Mouse (Mus musculus) heart, postnatal 4 days (tissue): ENCODE data around the gene Rpp25. TPM values are rescaled to one million over a fixed set of nuclear protein-coding genes. Genes with fewer than 3 reads are reported as not detected.

Experiments
- total RNA-seq, 2 experiments: library from RNA; stranded (reverse); gene quantifications; 2 replicates each; pipeline ENCODE4 v1.2.3; 2021

Gene Rpp25
- total RNA-seq, 2 experiments from 2014 or later: 7.8 to 9.4 TPM

Other genes with a start within 250 kb of the Rpp25 start
- 10 to 100 TPM; 21.6 to 26.6 TPM for gene 1700017B05Rik, start 241.4 kb upstream of the Rpp25 start, total RNA-seq
- 1 to 10 TPM; 8.3 TPM for gene Ppcdc, start 63.9 kb upstream of the Rpp25 start, total RNA-seq
- gene Scamp5, start 36.0 kb upstream of the Rpp25 start, total RNA-seq: 10 to 100 TPM; 11.6 to 11.7 TPM
- 1,000 to 10,000 TPM; 1,831 to 1,865 TPM for gene Cox5a, start 17.2 kb downstream of the Rpp25 start, total RNA-seq
- gene Fam219b, start 33.5 kb downstream of the Rpp25 start, total RNA-seq: 1 to 10 TPM; 7.9 to 8.8 TPM
- 100 to 1,000 TPM; 122 to 125 TPM for gene Mpi, start 48.7 kb downstream of the Rpp25 start, total RNA-seq
- 10 to 100 TPM; 34.5 to 37.0 TPM for gene Scamp2, start 56.9 kb downstream of the Rpp25 start, total RNA-seq
- 10 to 100 TPM; 11.9 to 12.3 TPM for gene Ulk3, start 85.4 kb downstream of the Rpp25 start, total RNA-seq
- not detected for gene Cplx3, start 102.3 kb downstream of the Rpp25 start, total RNA-seq
- not detected for gene Lman1l, start 116.7 kb downstream of the Rpp25 start, total RNA-seq
- 10 to 100 TPM; 42.1 to 47.0 TPM for gene Csk, start 149.6 kb downstream of the Rpp25 start, total RNA-seq
- gene Cyp1a2, start 179.7 kb downstream of the Rpp25 start, total RNA-seq: not detected
- not detected for gene Cyp1a1, start 183.9 kb downstream of the Rpp25 start, total RNA-seq
- 10 to 100 TPM in 1 of 2 experiments, 1 to 10 TPM in 1; 8.9 to 10.0 TPM for gene Edc3, start 204.5 kb downstream of the Rpp25 start, total RNA-seq